Mouse (Mus musculus): ENCODE data around the gene Tmem30c.

The Tmem30c gene

DNA sequence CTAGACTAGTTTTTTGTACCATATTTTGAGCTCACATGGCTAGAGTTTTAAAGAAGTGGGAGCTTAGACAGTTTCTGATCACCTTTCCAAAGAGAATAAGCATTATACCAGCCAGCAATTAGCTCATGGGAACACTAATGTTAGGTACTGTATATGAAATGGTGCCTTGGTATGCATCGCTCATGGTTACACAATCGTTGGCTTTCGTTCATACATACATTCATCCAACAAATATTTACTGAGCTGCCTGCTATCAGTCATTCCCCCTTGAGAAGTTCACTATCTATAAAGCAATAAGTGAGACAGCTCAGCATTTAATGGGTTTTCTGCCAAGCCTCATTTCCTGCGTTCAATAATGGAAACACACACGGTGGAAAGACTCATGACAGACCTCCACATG, 66.2 kb downstream of the Tmem30c start:
- no peak for DNase-seq

DNA sequence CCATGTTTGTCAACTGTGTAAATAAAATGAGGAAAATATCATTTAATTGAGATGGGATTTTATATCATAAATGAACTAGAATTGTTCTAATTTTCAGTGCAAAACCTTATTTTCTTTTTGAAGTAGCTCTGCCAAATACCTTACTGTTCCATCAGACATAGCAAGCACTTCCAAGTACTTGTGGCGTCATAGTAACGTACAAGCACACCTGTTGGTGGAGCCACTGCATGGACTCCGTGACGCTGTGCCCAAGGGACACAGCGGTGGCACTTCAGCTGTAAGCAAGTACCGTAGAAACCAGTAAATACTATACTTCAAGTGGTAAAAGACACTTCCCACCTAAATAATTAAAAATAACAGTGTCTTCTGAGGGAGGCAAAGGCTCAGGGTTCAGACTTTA, 72.3 kb downstream of the Tmem30c start:
- DNase-seq, result no peak

Data from cerebellum, adult 18-20 months (tissue).